Mouse (Mus musculus) cerebellum, adult 18-20 months (tissue): ENCODE results near the gene Trpv3.

ENCODE experiments used
- DNase-seq, 2 experiments: peaks; one replicate each; pipeline ENCODE4 v3.0.0; 2021

The Trpv3 gene

DNA sequence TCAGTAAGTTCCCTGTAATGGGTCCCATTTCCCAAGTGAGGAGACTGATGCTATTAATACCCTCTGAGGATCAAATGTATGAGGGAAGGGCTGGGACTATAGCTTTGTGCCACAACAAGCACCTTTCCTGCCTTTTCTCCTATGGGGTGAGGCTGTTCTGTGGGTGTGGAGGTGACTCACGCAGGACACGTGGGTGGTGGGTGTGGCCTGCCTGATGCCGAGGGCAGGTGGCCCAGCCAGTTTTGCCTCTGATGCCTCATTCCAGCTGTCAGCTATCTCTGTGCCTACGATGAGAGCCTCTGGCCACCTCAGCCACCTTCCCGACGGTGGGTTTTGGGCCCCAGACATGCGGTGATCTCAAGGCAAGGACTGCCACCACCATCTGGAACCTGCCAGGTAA lies at the start of gene Trpv3:
Gene Trpv3 (plus strand): TSS at position 122 of the 400 bp plus-strand sequence.
- DNase-seq, result no peak

GRCm38 (mm10) chr11:73219671-73220070 lies 47.5 kb upstream of the Trpv3 start:
- DNase-seq, result no peak

GRCm38 (mm10) chr11:73220651-73221050 lies 46.5 kb upstream of the Trpv3 start:
- DNase-seq, result no peak

GRCm38 (mm10) chr11:73222846-73223245 lies 44.3 kb upstream of the Trpv3 start:
- no peak for DNase-seq

GRCm38 (mm10) chr11:73223966-73224365 lies 43.2 kb upstream of the Trpv3 start:
- DNase-seq, result peak; percentile 9 to 18

DNA sequence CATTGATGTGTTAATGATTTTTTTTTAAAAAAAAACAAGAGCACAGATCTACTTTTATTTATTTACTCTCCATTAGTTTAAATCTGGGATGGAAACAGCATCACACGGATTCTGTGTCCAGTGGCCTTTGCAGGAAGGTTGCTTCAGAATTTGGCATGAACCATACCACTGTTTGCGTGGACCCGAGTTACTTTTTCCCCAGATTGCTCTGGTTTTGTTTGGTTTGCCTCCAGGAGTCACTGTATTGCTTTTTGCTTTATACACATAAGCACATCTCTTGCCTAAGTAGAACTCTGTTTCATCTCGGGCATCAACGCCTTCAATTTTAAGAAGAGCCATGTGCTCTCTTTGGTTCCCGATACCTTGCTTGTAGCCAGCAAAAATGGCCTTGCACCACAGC lies 41.3 kb upstream of the Trpv3 start:
- no peak for DNase-seq

DNA sequence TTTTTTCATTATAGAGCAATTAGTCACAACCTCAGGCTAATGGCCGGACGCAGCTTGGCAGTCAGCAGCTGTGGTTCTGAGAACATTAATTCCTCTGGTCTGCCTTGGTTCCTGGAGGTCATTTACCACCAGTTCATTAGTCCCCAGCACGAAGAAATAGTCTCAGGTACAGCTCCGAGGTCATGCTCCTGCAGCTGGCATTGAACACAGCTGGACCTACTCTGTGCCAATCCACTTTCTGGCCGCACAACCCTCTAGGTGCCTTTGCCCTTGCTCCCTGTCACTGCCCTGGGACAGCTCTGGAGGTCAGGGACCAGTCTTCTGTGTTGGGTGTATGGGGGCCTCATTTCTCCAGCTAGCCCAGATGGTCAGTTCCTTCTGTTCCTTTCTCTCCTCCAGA lies 38.3 kb upstream of the Trpv3 start:
- no peak for DNase-seq

DNA sequence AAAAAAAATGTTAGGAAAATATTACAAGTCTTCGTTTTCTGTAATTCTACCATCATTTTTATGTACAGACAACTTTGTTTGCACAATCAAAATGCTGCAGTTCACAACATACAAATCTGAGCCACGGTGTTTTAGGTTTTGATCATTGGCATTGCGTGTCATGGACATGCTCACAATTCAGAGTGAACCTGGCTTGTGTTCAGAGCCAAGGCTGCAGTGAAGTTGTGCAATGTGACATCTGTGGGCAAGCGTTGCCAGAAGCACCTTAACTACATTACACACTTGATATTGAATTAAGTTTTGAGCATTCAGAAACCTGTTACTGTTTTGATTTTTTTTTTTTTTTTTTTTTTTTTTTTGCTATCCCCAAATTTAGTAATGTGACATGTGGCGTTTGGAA lies 37.1 kb upstream of the Trpv3 start:
- no peak for DNase-seq

- no peak for DNase-seq
Measured at GRCm38 (mm10) chr11:73232513-73232912, 34.7 kb upstream of the Trpv3 start.

- DNase-seq, result no peak
Measured at GRCm38 (mm10) chr11:73233992-73234391, 33.2 kb upstream of the Trpv3 start, which contains the start of gene Trpv1. TSS of gene Trpv1 (plus strand) at chr11:73234292.

- no peak for DNase-seq
Measured at GRCm38 (mm10) chr11:73235990-73236701, 31.0 kb upstream of the Trpv3 start.

GRCm38 (mm10) chr11:73236731-73237130 lies 30.5 kb upstream of the Trpv3 start:
- no peak for DNase-seq

DNA sequence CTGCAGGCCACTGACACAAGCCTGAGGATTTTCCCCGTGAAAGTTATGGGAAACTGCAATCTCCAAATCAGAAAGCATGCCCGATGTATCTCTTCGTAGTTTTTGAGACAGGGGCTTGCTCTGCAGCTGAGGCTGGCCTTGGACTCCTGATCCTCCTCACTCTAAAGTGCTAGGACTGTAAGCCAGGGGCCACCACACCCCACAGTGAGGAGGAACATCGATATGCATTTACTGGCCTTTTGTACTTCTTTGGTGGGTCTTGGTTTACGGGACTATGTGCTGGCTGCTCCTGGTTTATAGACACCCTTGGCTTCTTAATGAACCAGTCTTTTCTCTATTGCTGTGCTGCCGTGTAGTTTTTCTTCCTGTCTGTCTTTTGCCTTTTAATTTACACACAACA lies 25.0 kb upstream of the Trpv3 start:
- DNase-seq, result no peak

- DNase-seq, result no peak
Measured at GRCm38 (mm10) chr11:73242777-73243176, 24.4 kb upstream of the Trpv3 start.

GRCm38 (mm10) chr11:73257362-73257945 lies 9.7 kb upstream of the Trpv3 start:
- DNase-seq, result no peak

DNA sequence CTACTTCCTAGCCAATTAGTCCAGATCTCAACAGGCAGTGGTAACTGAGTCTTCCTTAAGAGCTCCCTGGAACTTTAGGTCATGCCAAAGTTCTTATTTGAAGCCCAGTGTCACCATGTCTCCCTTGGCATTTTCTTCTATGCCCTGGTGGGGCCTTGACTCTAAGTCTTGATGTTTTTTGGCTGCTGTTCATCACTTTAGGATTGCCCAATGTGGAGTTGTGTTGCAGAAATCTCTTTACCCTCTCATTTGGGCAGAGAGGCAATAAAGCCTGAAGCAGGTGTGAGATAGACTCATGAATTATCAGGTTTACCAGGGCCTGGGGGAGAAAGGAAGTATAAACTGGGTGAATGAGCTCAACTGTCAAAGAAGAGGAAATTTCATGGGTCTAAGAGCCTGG lies 8.5 kb upstream of the Trpv3 start:
- DNase-seq, result no peak

GRCm38 (mm10) chr11:73260457-73260856 lies 6.7 kb upstream of the Trpv3 start:
- DNase-seq, result no peak

DNA sequence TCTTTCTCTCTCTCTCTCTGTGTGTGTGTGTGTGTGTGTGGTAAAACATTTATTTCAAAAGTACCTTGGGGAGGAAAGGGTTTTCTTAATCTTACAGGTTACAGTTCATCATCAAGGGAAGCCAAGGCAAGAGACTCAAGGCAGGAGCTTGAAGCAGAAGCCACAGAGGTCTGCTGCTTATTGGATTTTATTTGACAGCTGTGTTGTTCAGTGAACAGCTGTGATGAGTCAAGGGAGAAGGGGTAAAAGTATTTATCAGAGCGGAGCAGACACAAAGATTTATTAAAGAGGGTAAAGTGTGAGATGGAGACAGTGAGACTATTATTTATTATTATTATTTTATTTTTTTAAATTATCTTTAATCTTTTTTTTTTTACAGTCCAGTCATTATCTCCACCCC lies 5.8 kb upstream of the Trpv3 start:
- DNase-seq, result no peak

DNA sequence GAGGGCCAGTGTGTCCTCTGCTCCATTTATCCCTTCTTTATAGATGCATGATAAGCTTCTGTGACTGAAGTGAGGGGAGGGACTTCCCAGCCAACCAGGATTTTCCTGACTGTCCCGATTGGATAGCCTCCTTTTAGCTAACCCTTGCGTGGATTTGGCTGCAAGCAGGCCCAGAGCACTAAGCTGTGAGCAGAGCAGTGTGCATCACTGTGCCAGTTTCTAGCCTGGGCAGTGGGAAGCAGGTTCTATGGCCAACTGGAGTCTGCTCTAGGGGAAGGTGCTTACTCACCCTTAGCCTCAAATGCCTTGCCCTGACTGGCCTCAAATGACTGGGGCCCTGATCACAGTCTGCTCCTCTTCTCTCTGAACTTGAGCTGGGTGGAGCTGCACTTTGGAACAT lies 7.6 kb downstream of the Trpv3 start:
- DNase-seq, result no peak

- no peak for DNase-seq
Measured at GRCm38 (mm10) chr11:73280710-73281109, 13.5 kb downstream of the Trpv3 start.

DNA sequence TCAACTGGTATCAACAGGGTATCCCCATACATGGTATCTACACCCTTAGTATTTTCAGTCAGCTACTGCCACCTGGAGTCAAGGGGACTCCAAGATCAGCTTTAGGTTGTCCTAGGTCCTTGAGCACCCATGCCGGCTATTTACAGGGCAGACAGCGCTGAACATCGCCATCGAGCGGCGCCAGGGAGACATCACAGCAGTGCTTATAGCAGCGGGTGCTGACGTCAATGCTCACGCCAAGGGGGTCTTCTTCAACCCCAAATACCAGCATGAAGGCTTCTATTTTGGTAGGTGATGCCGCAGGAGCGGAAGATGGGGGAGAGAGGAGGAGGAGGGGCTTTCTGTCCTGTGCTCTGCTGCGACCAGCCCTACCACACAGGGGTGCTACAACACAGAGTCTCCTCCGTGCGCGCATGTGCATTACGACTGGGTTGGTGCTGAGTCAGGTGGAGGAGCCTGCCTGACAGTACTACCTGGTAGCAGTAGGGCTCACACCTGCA lies 14.4 kb downstream of the Trpv3 start:
- peak; percentile 53 to 57 for DNase-seq

GRCm38 (mm10) chr11:73283369-73283768 lies 16.2 kb downstream of the Trpv3 start:
- no peak for DNase-seq

- no peak for DNase-seq
Measured at GRCm38 (mm10) chr11:73283926-73284325, 16.7 kb downstream of the Trpv3 start.

GRCm38 (mm10) chr11:73284351-73284750 lies 17.2 kb downstream of the Trpv3 start:
- DNase-seq, result peak in 1 of 2 experiments; percentile 11

- DNase-seq, result no peak
Measured at GRCm38 (mm10) chr11:73289621-73290020, 22.4 kb downstream of the Trpv3 start.
